Mouse (Mus musculus) liver, embryonic 14.5 days (tissue): ENCODE measurements around the gene Ipo4.

Experiments
- CTCF ChIP-seq: IDR thresholded peaks from 2 replicates; pipeline ENCODE4 v1.5.1; 2016; ENCODE audit warnings: antibody characterized with exemption, low read depth, control low read depth
- EP300 ChIP-seq: IDR thresholded peaks from 2 replicates; pipeline ENCODE4 v1.6.1; 2016; ENCODE audit warnings: antibody characterized with exemption, low read depth

DNA sequence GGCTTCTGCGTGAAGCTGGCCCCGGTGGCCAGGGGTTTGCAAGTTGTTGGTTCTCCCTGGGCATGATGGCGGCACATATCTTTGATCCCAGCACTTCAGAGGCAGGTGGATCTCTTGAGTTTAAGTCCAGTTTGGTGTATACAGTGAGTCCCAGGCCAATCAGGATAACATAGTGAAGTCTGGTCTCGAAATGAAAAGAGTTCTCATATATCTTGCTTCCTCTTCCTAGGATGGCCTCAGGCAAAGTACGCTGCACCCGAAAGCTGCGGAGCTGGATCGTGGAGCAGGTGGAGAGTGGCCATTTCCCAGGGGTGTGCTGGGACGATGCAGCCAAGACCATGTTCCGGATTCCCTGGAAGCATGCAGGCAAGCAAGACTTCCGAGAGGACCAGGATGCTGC lies 30.9 kb downstream of the Ipo4 start:
- TF ChIP-seq EP300 (no peak), CTCF (no peak)
